Mouse (Mus musculus): ENCODE measurements around the gene Smad9.

DNA sequence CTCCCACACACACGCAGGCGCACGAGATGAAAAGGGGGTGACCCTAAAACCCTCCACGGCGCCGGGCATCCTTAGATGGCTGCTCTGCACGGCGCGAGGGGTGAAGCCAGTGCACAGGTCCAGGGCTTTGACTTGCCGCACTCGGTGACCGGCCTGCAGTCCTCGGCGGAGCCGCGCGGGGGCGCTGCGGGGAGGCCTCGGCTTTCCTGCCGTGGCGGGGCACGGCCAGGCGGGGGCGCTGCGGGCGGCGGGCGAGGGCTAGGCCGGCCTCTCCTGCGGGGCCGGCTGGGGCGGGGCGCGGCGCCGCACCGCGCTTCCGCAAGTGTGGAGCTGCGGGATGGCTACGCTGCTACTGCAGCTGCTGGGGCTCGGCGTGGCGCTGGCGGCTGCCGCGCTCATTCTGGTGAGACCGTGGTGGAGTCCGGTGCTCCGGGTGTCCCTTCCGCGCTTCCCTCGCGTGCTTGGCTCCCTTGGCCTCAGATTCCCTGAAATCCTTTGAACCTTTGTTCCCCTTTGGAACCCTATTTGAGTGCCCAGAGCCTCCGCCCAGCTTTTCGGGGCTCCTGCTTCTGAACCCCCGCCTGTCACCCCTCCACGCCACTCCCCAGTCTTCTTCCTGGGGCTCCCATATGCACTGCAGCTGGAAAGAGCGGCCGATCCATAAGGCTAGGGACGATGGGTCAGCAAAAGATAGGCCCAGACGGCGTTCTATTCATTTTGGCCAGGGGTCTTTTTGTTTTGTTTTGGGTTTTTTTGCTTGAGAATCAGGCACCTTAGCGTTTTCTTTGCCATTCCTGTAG lies 19.9 kb upstream of the Smad9 start, which contains the start of the genes Exosc8 and Alg5:
- peak; percentile 80 for TF ChIP-seq CTCF (conservative IDR thresholded peaks at IDR 0.05; ENCODE audit: insufficient read depth, insufficient read length, low read depth, low read length)
- peak; percentile 39 for TF ChIP-seq POLR2A (IDR thresholded peaks at IDR 0.05; ENCODE audit: low read depth, low read length)

Measured in kidney, adult 2 months (tissue).